Mouse (Mus musculus): Measurements from ENCODE around the gene 2310022A10Rik.
"Not testable (repeated sequence)": the region's sequence is repeated elsewhere in the genome, so short reads cannot be mapped to it uniquely, and the experiment has no call there.

The 2310022A10Rik gene

GRCm38 (mm10) chr7:27610370-27610769 lies 57.3 kb downstream of the 2310022A10Rik start:
- DNase-seq (ENCODE audit: inconsistent age in 2 of 2, low spot score in 1 of 2) = no peak

- DNase-seq (ENCODE audit: inconsistent age in 2 of 2, low spot score in 1 of 2) = peak in 1 of 2 experiments; percentile 75
Observed at GRCm38 (mm10) chr7:27610871-27611270, 57.8 kb downstream of the 2310022A10Rik start.

- peak in 1 of 2 experiments; percentile 66 for DNase-seq (ENCODE audit: inconsistent age in 2 of 2, low spot score in 1 of 2)
Observed at GRCm38 (mm10) chr7:27612940-27613339, 59.9 kb downstream of the 2310022A10Rik start.

GRCm38 (mm10) chr7:27613751-27614499 lies 60.9 kb downstream of the 2310022A10Rik start:
- DNase-seq (ENCODE audit: inconsistent age in 2 of 2, low spot score in 1 of 2) = peak in 1 of 2 experiments; percentile 66

GRCm38 (mm10) chr7:27621028-27621427 lies 68.0 kb downstream of the 2310022A10Rik start:
- DNase-seq (ENCODE audit: inconsistent age in 2 of 2, low spot score in 1 of 2) = no peak

- no peak for DNase-seq (ENCODE audit: inconsistent age in 2 of 2, low spot score in 1 of 2)
Observed at GRCm38 (mm10) chr7:27622234-27622633, 69.2 kb downstream of the 2310022A10Rik start.

GRCm38 (mm10) chr7:27624967-27625366 lies 71.9 kb downstream of the 2310022A10Rik start:
- peak in 1 of 2 experiments; percentile 62 for DNase-seq (ENCODE audit: inconsistent age in 2 of 2, low spot score in 1 of 2)

- no peak for DNase-seq (ENCODE audit: inconsistent age in 2 of 2, low spot score in 1 of 2)
Observed at GRCm38 (mm10) chr7:27627707-27628106, 74.7 kb downstream of the 2310022A10Rik start.

- DNase-seq (ENCODE audit: inconsistent age in 2 of 2, low spot score in 1 of 2) = no peak
Observed at GRCm38 (mm10) chr7:27628190-27628589, 75.2 kb downstream of the 2310022A10Rik start.

GRCm38 (mm10) chr7:27628816-27629215 lies 75.8 kb downstream of the 2310022A10Rik start:
- not testable (repeated sequence) for DNase-seq (ENCODE audit: inconsistent age in 2 of 2, low spot score in 1 of 2)

- DNase-seq (ENCODE audit: inconsistent age in 2 of 2, low spot score in 1 of 2) = no peak
Observed at GRCm38 (mm10) chr7:27631439-27631838, 78.4 kb downstream of the 2310022A10Rik start.

All from adrenal gland, adult (tissue).